Mouse (Mus musculus): ENCODE data around the gene Lypd4. TPM values are rescaled to one million over a fixed set of nuclear protein-coding genes. Genes with fewer than 3 reads are reported as not detected.

The Lypd4 gene
- polyA plus RNA-seq, 1 experiment from 2014 or later: not detected

Other genes starting within 250 kb of the Lypd4 start
- gene Lypd3, start 233.4 kb downstream of the Lypd4 start, polyA plus RNA-seq (2014; fragmentation: Nextera tagmentation; extraction: Ambion mirVana): 0.16 TPM in 1 of 2 replicates, not detected in the other
- gene Tex101, start 193.3 kb downstream of the Lypd4 start, polyA plus RNA-seq (2014; fragmentation: Nextera tagmentation; extraction: Ambion mirVana): not detected in 2 replicates
- not detected in 2 replicates for gene BC049730, start 160.7 kb downstream of the Lypd4 start, polyA plus RNA-seq (2014; fragmentation: Nextera tagmentation; extraction: Ambion mirVana)
- not detected in 2 replicates for gene Gm4763, start 143.0 kb downstream of the Lypd4 start, polyA plus RNA-seq (2014; fragmentation: Nextera tagmentation; extraction: Ambion mirVana)
- 0.11 TPM in 1 of 2 replicates, not detected in the other for gene Cd177, start 109.6 kb downstream of the Lypd4 start, polyA plus RNA-seq (2014; fragmentation: Nextera tagmentation; extraction: Ambion mirVana)
- gene Ceacam10, start 92.7 kb downstream of the Lypd4 start, polyA plus RNA-seq (2014; fragmentation: Nextera tagmentation; extraction: Ambion mirVana): 0.99 and 1.2 TPM in 2 replicates
- gene Gm9844, start 7.7 kb downstream of the Lypd4 start, polyA plus RNA-seq (2014; fragmentation: Nextera tagmentation; extraction: Ambion mirVana): 25.0 and 25.6 TPM in 2 replicates
- 0.22 TPM in 1 of 2 replicates, not detected in the other for gene Dmrtc2, start 116 bp upstream of the Lypd4 start, polyA plus RNA-seq (2014; fragmentation: Nextera tagmentation; extraction: Ambion mirVana)
- gene Rps19, start 14.4 kb upstream of the Lypd4 start, polyA plus RNA-seq (2014; fragmentation: Nextera tagmentation; extraction: Ambion mirVana): 1,219 and 1,260 TPM in 2 replicates
- gene Cd79a, start 27.4 kb upstream of the Lypd4 start, polyA plus RNA-seq (2014; fragmentation: Nextera tagmentation; extraction: Ambion mirVana): 0.16 and 0.18 TPM in 2 replicates
- 65.6 and 71.6 TPM in 2 replicates for gene Arhgef1, start 33.0 kb upstream of the Lypd4 start, polyA plus RNA-seq (2014; fragmentation: Nextera tagmentation; extraction: Ambion mirVana)
- gene Gm4881, start 74.6 kb upstream of the Lypd4 start, polyA plus RNA-seq (2014; fragmentation: Nextera tagmentation; extraction: Ambion mirVana): 1.2 and 1.5 TPM in 2 replicates
- gene Rabac1, start 102.8 kb upstream of the Lypd4 start, polyA plus RNA-seq (2014; fragmentation: Nextera tagmentation; extraction: Ambion mirVana): 319 and 339 TPM in 2 replicates
- 414 and 429 TPM in 2 replicates for gene Atp1a3, start 136.0 kb upstream of the Lypd4 start, polyA plus RNA-seq (2014; fragmentation: Nextera tagmentation; extraction: Ambion mirVana)
- 22.2 and 28.1 TPM in 2 replicates for gene Grik5, start 202.4 kb upstream of the Lypd4 start, polyA plus RNA-seq (2014; fragmentation: Nextera tagmentation; extraction: Ambion mirVana)
- gene Zfp574, start 202.6 kb upstream of the Lypd4 start, polyA plus RNA-seq (2014; fragmentation: Nextera tagmentation; extraction: Ambion mirVana): 24.6 and 27.3 TPM in 2 replicates

Data from neural tube, embryonic 14.5 days (tissue).